Mouse (Mus musculus) neural tube, embryonic 12.5 days (tissue): Measurements from ENCODE around the gene Cmtm8. TPM values are rescaled to one million over a fixed set of nuclear protein-coding genes. Genes with fewer than 3 reads are reported as not detected.

Experiments
- ATAC-seq: fragments of 200-750 bp; cut with Nextera tagmentation; 2 replicates; pipeline ENCODE4 v1.8.0; 2017; ENCODE audit warnings: low read depth, mild to moderate bottlenecking, moderate TSS enrichment, moderate library complexity; ENCODE audit not compliant: low FRiP score
- H3K27ac ChIP-seq: fragments of 300-500 bp; sonication (generic); 2 replicates; pipeline ENCODE4 v1.5.1; 2016
- H3K27me3 ChIP-seq: fragments of 300-500 bp; sonication (generic); replicated peaks from 2 replicates; pipeline ENCODE4 v1.6.1; 2016; ENCODE audit warnings: mild to moderate bottlenecking
- H3K36me3 ChIP-seq: fragments of 300-500 bp; sonication (generic); 2 replicates; pipeline ENCODE4 v1.6.1; 2016; ENCODE audit warnings: mild to moderate bottlenecking
- H3K4me1 ChIP-seq: fragments of 300-500 bp; sonication (generic); 2 replicates; pipeline ENCODE4 v1.6.1; 2016
- H3K4me2 ChIP-seq: fragments of 300-500 bp; sonication (generic); replicated peaks from 2 replicates; pipeline ENCODE4 v1.6.1; 2016; ENCODE audit warnings: mild to moderate bottlenecking
- H3K4me3 ChIP-seq: fragments of 300-500 bp; sonication (generic); 2 replicates; pipeline ENCODE4 v1.5.1; 2016
- H3K9ac ChIP-seq: fragments of 300-500 bp; sonication (generic); 2 replicates; pipeline ENCODE4 v1.6.1; 2016; ENCODE audit warnings: mild to moderate bottlenecking
- H3K9me3 ChIP-seq: fragments of 300-500 bp; sonication (generic); 2 replicates; pipeline ENCODE4 v1.6.1; 2016; ENCODE audit warnings: mild to moderate bottlenecking
- WGBS: fragments of 180-500 bp; shearing (Covaris S2); methylation state at CpG from one replicate; pipeline ENCODE4 v1.1.7; 2016; 5-methylcytosine and 5-hydroxymethylcytosine counted together
- polyA plus RNA-seq: library from polyadenylated mRNA; unstranded; fragments of >200 nt; fragmentation: Nextera tagmentation; extraction: Ambion mirVana; gene quantifications from 2 replicates; pipeline ENCODE4 v1.2.1, GENCODE M21; 2016

Gene Cmtm8
- polyA plus RNA-seq, 1 experiment from 2014 or later = 17.7 TPM

DNA sequence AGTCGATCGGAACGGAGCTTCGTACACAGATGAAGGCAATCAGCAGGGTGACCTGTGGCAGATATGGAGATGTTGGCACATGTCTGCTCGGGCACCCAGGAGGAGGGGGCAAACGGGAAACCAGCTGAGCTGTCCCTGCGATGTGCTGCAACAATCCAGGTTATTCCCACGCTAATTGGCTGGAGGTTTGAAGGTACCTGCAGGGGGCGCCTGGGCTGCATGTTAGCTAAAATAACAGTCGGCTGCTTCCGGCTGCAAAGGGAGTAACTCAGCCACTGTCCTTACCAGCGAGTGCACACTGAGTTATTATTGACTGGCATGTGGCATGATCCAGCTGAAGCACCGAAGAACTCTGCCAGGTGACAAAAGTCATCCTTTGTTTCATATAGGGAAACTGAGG lies 80.6 kb downstream of the Cmtm8 start:
- 68% methylated on average over 13 of the region's 13 CpGs for WGBS

DNA sequence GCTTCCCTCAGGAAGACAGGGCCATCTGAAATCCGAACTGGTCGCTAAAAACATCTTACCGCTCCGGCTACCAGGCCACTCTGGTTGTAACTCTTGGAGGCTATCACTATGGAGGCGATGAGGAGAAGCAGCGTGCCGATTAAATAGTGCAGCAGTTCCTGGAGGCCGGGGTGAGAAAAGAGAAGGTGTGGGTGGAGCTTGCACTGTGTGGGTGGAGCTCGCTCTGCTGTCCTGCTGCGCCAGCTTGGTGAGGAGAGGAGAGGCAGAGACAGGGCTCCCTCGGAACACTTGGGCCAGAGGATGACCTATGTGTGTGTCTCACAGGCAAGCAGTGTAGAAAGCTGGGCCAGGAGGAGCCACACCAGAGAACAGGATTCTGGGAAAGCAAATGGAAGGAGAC lies 82.1 kb downstream of the Cmtm8 start:
- 78% methylated on average over 11 of the region's 11 CpGs for WGBS
- Histone ChIP-seq H3K4me2 (no peak overlapping the region), H3K27me3 (no peaks in the 10 kb centered on the region), H3K36me3 (peaks cover 10% of the 10 kb centered on the region; the same call in 1 of the 2 replicates), H3K4me3 (no peak overlapping the region), H3K9ac (no peak overlapping the region), H3K9me3 (no peaks in the 10 kb centered on the region), H3K4me1 (peaks cover 2% of the 10 kb centered on the region; the same call in 1 of the 2 replicates), H3K27ac (no peak overlapping the region)
- ATAC-seq = no peak

More for the DNA sequence above, 80.6 kb downstream of the Cmtm8 start:
- H3K27ac ChIP-seq = no peak overlapping the region
- H3K4me3 ChIP-seq = no peak overlapping the region
- peaks cover 14% of the 10 kb centered on the region for H3K4me1 ChIP-seq
- H3K36me3 ChIP-seq = peaks cover 10% of the 10 kb centered on the region; the same call in 1 of the 2 replicates
- no peaks in the 10 kb centered on the region for H3K27me3 ChIP-seq
- ATAC-seq = no peak
- no peaks in the 10 kb centered on the region for H3K9me3 ChIP-seq
- H3K9ac ChIP-seq = no peak overlapping the region
- H3K4me2 ChIP-seq = no peak overlapping the region

- WGBS = 92% methylated on average over 5 of the region's 5 CpGs
- Histone ChIP-seq H3K4me3 (no peak overlapping the region), H3K27me3 (no peaks in the 10 kb centered on the region), H3K36me3 (peaks cover 12% of the 10 kb centered on the region; the same call in 1 of the 2 replicates), H3K4me1 (no peaks in the 10 kb centered on the region), H3K27ac (no peak overlapping the region), H3K9me3 (no peaks in the 10 kb centered on the region), H3K4me2 (no peak overlapping the region), H3K9ac (no peak overlapping the region)
- 0 out of 2 replicates have a peak, but pooled peaks have one; percentile 9 for ATAC-seq
Observed at GRCm38 (mm10) chr9:114760353-114760752, 83.6 kb downstream of the Cmtm8 start.

GRCm38 (mm10) chr9:114759886-114760285 lies 84.1 kb downstream of the Cmtm8 start:
- no peaks in the 10 kb centered on the region for H3K27me3 ChIP-seq
- H3K4me1 ChIP-seq = no peaks in the 10 kb centered on the region
- ATAC-seq = peak; percentile 30; the same call in 1 of the 2 replicates
- H3K27ac ChIP-seq = no peak overlapping the region
- no peaks in the 10 kb centered on the region for H3K9me3 ChIP-seq
- 73% methylated on average over 4 of the region's 4 CpGs for whole genome bisulfite sequencing
- H3K36me3 ChIP-seq = peaks cover 16% of the 10 kb centered on the region; the same call in 1 of the 2 replicates
- H3K4me3 ChIP-seq = no peak overlapping the region
- H3K9ac ChIP-seq = no peak overlapping the region
- H3K4me2 ChIP-seq = no peak overlapping the region

GRCm38 (mm10) chr9:114758801-114759200 lies 85.2 kb downstream of the Cmtm8 start:
- Histone ChIP-seq H3K4me1 (no peaks in the 10 kb centered on the region), H3K36me3 (peaks cover 16% of the 10 kb centered on the region; the same call in 1 of the 2 replicates), H3K4me2 (no peak overlapping the region), H3K4me3 (no peak overlapping the region), H3K27me3 (no peaks in the 10 kb centered on the region), H3K9me3 (no peaks in the 10 kb centered on the region), H3K27ac (no peak overlapping the region), H3K9ac (no peak overlapping the region)
- no peak for ATAC-seq
- WGBS = 89% methylated on average over 5 of the region's 5 CpGs

- Histone ChIP-seq H3K9ac (no peak overlapping the region), H3K4me1 (peaks cover 1% of the 10 kb centered on the region), H3K27ac (no peak overlapping the region), H3K4me2 (no peak overlapping the region), H3K9me3 (no peaks in the 10 kb centered on the region), H3K27me3 (no peaks in the 10 kb centered on the region), H3K4me3 (no peak overlapping the region), H3K36me3 (peaks cover 16% of the 10 kb centered on the region; the same call in 1 of the 2 replicates)
- ATAC-seq = no peak
- 87% methylated on average over 7 of the region's 7 CpGs for WGBS
Observed at GRCm38 (mm10) chr9:114758272-114758671, 85.7 kb downstream of the Cmtm8 start.

DNA sequence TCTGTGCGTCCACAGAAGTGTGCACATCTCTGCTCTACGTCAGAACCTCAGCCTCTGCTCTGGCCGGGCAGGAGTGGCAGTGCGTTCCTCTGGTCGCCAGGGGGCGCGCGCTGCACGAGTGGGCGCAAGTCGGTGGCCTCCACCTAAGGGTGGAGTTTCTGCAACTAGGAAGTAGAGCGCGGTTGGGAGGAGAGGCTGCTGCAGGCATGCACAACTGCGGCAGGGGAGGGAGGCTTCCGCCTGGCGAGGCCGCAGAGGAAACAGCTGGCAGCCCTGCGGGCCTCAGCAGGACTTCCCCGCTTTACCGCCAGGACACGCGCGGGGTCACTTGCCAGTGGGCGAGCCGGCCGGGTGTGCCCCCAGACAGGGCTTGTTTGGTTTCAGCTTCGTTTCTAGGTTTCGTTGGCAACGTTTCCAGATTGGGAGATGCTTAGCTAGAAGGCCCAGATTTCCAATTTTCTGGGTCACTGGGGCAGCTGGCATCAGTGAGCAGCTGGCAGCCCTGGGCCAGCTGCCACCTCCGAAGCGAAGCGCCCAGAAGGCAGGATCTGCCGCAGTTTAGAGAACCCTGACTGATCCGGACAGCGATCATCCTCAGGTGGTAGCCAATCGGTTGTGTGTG lies 91.0 kb downstream of the Cmtm8 start:
- H3K9me3 ChIP-seq = no peaks in the 10 kb centered on the region
- peak; percentile 92 for ATAC-seq
- WGBS = 5% methylated on average over 36 of the region's 36 CpGs

DNA sequence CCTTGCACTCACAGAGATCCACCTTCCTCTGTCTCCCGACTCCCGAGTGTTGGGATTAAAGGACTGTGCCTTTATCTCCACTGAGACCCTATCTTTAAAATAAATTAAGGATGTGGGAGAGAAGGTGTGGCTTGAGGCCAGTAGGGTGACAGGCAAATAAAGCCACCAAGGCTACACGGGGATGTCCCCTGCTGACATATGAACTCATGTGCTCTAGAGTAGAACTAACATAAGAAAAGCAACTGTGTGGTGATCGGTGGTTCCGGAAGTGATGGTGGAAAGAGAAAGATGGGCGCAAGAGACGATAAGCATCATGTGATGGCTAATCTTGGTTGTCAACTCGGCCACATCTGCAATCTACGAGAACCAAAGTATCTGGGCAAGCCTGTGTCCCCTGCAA lies 91.6 kb downstream of the Cmtm8 start:
- Histone ChIP-seq H3K27me3 (no peaks in the 10 kb centered on the region), H3K4me2 (peak overlapping the region; percentile 79), H3K4me3 (no peak overlapping the region), H3K36me3 (peaks cover 17% of the 10 kb centered on the region), H3K27ac (no peak overlapping the region), H3K4me1 (peaks cover 6% of the 10 kb centered on the region), H3K9ac (no peak overlapping the region), H3K9me3 (no peaks in the 10 kb centered on the region)
- WGBS = 75% methylated on average over 9 of the region's 9 CpGs
- peak; percentile 19; the same call in 1 of the 2 replicates for ATAC-seq

More for the DNA sequence above, 91.0 kb downstream of the Cmtm8 start:
- peak overlapping the region; percentile 39 for H3K4me3 ChIP-seq
- H3K4me1 ChIP-seq = peaks cover 6% of the 10 kb centered on the region
- H3K9ac ChIP-seq = peak overlapping the region; percentile 54
- H3K36me3 ChIP-seq = peaks cover 10% of the 10 kb centered on the region
- H3K4me2 ChIP-seq = peak overlapping the region; percentile 79
- no peaks in the 10 kb centered on the region for H3K27me3 ChIP-seq
- H3K27ac ChIP-seq = peak overlapping the region; percentile 59; the same call in 1 of the 2 replicates

- Histone ChIP-seq H3K9me3 (no peaks in the 10 kb centered on the region), H3K4me3 (no peak overlapping the region), H3K4me2 (no peak overlapping the region), H3K27ac (no peak overlapping the region), H3K27me3 (no peaks in the 10 kb centered on the region), H3K36me3 (peaks cover 18% of the 10 kb centered on the region), H3K4me1 (peaks cover 6% of the 10 kb centered on the region), H3K9ac (no peak overlapping the region)
- 82% methylated on average over 3 of the region's 3 CpGs for WGBS
- ATAC-seq = no peak
Observed at GRCm38 (mm10) chr9:114751582-114751981, 92.4 kb downstream of the Cmtm8 start.

DNA sequence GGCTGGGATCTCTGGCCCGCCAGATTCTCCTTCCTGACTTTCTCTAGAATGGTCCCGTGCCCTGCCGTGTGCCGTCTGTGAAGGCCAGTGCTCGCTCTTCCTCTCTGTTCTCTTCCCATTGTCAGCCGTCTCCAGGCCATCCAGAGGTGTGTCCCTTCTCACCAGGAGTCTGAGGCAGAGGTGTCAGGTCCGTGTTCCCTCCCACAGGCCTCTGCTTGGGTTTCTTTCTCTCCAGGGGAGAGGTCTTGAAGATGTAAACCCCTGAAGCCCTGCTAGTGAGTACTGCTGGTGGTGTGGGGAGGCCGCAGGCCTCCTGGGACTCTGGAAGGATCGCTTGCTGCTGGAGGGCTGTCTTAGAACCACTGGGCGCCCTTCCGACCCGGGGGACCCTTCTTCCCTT lies 96.5 kb downstream of the Cmtm8 start:
- Histone ChIP-seq H3K4me1 (no peaks in the 10 kb centered on the region), H3K4me3 (no peak overlapping the region), H3K4me2 (no peak overlapping the region), H3K27me3 (no peaks in the 10 kb centered on the region), H3K9me3 (no peaks in the 10 kb centered on the region), H3K36me3 (peaks cover 19% of the 10 kb centered on the region), H3K9ac (no peak overlapping the region), H3K27ac (no peak overlapping the region)
- 85% methylated on average over 12 of the region's 12 CpGs for WGBS
- ATAC-seq = no peak

- ATAC-seq = no peak
- no peaks in the 10 kb centered on the region for H3K9me3 ChIP-seq
- H3K27me3 ChIP-seq = no peaks in the 10 kb centered on the region
- 86% methylated on average over 10 of the region's 10 CpGs for WGBS
- no peak overlapping the region for H3K4me2 ChIP-seq
- H3K4me3 ChIP-seq = no peak overlapping the region
- no peaks in the 10 kb centered on the region for H3K4me1 ChIP-seq
- peaks cover 19% of the 10 kb centered on the region for H3K36me3 ChIP-seq
- H3K9ac ChIP-seq = no peak overlapping the region
- no peak overlapping the region for H3K27ac ChIP-seq
Observed at GRCm38 (mm10) chr9:114747012-114747411, 96.9 kb downstream of the Cmtm8 start.

- Histone ChIP-seq H3K27me3 (no peaks in the 10 kb centered on the region), H3K4me1 (no peaks in the 10 kb centered on the region), H3K4me3 (no peak overlapping the region), H3K4me2 (no peak overlapping the region), H3K9me3 (no peaks in the 10 kb centered on the region), H3K27ac (no peak overlapping the region), H3K9ac (no peak overlapping the region), H3K36me3 (peaks cover 19% of the 10 kb centered on the region)
- 81% methylated on average over 4 of the region's 4 CpGs for WGBS
- ATAC-seq = no peak
Observed at GRCm38 (mm10) chr9:114745654-114746053, 98.3 kb downstream of the Cmtm8 start.

DNA sequence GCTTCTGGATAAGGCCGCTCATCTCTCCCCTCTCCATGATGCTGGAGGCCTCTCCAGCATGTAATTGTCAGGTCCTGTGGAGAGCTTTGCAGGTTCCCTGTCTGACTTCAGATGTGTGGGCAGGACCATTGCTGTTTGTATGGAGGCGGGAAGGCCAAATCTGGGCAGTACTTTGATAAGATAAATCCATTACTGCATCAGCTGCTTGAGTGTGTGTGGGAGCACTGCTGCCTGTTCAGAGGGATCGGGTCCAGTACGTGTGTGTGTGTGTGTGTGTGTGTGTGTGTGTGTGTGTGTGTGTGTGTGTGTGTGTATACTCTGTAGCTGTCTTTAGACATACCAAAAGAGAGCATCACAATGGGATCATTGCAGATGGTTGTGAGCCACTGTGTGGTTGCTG lies 98.8 kb downstream of the Cmtm8 start:
- Histone ChIP-seq H3K4me1 (no peaks in the 10 kb centered on the region), H3K36me3 (peaks cover 18% of the 10 kb centered on the region), H3K9ac (no peak overlapping the region), H3K9me3 (no peaks in the 10 kb centered on the region), H3K27me3 (no peaks in the 10 kb centered on the region), H3K4me2 (no peak overlapping the region), H3K27ac (no peak overlapping the region), H3K4me3 (no peak overlapping the region)
- no peak for ATAC-seq
- WGBS = 86% methylated on average over 4 of the region's 4 CpGs
